Mouse (Mus musculus) cerebellum, adult 9-10 months (tissue): ENCODE data around the gene Zfp362.
A peak's percentile ranks its signal among the peaks of the same experiment; 100 is the strongest.

Source experiments
- DNase-seq: peaks from one replicate; pipeline ENCODE4 v3.0.0; 2022

Gene Zfp362

GRCm38 (mm10) chr4:128796788-128797187 is 9.1 kb downstream of the Zfp362 start:
- DNase-seq, result no peak

DNA sequence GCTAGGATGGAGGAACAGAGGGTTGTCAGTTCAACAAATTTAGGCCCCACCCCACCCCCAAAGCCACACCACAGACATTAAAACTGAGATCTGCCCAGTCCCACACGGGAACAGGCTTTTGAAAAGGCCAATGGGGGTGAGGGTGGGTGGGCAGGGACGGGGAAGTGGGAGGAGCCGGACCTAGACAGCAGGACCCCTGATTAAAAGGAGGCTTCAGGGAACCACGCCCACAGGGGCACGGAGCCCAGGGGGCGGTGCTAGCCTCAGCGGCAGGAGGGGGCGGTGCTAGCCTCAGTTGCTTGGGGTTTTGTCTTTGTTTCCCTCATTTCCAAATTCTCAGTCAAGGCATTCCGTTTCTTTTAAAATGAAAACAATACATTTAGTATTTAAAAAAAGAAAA is 10.2 kb downstream of the Zfp362 start:
- DNase-seq, result no peak

DNA sequence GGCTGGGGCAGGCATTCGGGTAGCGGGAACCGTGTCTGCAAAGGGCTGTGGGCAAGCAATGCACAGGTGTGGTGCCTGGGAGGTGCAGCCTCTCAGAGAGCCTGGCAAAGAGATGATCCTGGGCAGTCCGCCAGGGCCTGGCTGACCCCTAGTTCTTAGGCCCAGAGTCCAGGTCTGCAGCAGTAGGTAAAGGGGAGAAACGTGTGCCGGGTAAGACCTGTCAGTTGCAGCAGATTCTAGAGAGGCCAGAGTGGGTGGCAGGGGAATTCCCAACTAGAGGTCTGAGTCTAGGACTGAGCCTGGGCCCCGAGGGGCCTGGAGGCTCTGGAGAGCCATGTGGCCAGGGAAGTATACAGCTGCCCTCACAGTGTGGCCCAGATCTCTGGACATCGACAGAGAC is 11.6 kb downstream of the Zfp362 start:
- no peak for DNase-seq

DNA sequence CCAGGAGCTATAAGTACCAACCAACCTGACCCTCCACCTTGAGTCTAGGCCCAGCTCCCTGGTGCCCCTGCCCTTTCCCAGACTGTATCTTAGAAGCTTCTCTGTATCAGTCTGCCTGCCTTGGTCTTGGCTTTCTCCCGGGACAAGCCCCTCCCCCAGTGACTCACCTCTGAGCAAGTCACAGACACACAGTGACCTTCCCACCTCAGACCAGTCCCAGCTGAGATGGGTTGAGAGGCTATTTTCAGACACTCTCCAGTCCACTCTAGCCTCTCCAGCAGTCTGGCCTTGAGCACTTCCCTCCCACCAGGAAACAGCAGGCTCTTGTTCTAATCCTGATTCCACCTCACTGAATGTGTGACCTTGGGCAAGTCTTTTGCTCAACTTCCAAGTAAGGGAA is 12.1 kb downstream of the Zfp362 start:
- DNase-seq, result no peak

- no peak for DNase-seq
Observed at GRCm38 (mm10) chr4:128789646-128790045, 16.2 kb downstream of the Zfp362 start.

GRCm38 (mm10) chr4:128788108-128788507 is 17.7 kb downstream of the Zfp362 start:
- DNase-seq, result no peak

DNA sequence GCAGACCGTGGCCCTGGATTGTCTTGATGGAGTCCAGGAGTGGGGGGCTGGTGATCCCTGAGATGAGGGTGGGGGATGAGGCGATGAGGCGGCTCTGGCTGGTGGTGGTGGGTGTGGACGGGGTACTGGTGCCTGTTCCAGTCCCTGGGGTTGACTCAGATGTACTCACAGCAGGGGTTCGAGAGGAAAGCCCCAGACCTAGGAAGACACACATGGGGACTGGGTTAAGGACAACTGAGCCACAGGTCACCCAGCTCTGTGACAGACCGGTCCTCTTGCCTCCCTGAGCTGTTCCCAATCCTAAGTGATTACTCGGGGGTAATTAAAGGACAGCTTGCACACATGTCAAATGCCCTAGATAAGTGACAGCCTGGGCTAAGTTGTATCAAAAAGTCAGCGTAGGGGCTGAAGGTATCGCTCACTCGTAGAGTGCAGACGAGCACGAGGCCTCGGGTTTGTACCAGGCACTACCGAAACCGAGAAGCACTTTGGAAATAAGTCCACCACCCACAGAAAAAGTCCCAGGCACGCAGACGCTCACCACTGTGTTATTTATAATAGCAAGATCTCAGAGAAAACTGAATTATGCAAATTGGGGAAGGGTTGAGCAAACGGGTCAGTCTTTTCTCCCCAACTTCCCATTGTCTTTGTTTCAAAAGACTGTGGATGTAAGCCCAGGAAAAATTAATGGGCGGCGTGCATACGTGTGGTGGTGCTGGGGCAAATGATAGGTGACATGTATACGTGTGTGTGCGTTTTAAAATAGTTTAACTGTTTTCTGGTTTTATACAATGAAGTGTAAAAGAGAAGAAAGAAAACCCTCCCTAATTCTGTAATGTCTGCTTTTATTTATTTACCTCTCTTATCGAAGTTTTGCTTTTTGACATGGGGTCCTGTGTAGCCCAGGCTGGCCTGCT is 18.6 kb downstream of the Zfp362 start:
- DNase-seq, result no peak

DNA sequence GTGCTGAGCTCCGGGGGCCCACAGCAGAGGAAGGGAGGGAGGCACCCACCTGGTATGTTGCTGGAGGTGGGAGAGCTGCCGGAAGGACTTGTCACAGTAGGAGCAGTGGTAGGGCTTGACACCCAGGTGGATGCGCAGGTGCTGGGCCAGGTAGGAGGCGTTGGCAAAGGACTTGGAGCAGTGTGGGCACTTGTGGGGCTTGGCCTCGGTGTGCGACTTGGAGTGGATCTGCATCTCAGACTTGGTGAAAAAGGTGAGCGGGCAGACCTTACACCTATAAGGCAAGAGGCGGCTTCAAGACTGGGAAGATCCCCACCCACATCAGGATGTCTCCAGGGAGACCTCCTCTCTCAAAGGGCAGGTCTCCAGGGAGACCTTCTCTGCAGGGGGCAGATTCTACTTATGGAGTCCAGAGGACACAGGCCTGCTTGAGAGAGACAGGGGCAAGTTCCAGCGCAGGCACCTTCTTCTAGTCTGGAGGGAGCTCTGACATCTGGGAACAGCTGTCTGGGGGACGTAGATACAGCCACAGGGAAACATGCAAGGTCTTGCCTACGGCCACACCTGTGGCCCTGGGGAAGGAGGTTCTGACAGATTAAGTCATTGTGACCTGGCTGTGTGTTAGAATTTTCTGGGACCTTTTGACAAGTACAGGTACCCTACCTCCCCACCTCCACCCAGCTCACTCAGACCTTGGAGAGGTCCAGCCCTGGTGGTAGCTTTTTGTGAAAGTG is 19.8 kb downstream of the Zfp362 start:
- DNase-seq, result no peak

- no peak for DNase-seq
Observed at GRCm38 (mm10) chr4:128784950-128785631, 20.8 kb downstream of the Zfp362 start.

GRCm38 (mm10) chr4:128782645-128783044 is 23.2 kb downstream of the Zfp362 start:
- DNase-seq, result no peak

DNA sequence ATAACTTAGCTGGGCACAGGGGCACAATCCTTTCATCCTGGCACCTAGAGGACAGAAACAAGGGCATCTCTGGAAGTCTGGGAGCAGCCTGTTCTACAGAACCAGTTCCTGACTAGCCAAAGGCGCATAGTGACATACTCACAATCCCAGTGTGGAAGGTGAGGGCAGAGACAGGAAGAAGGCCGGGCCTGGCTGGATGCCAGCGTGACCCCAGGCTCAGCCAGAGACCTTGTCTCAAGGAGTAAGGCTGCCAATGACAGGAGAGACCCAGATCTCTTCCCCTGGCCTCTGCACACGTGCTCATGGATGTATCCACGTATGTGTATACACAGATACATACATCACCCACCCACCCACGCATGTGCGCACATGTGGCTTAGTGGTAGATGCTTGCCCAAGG is 23.8 kb downstream of the Zfp362 start:
- no peak for DNase-seq

- no peak for DNase-seq
Observed at GRCm38 (mm10) chr4:128777593-128777992, 28.3 kb downstream of the Zfp362 start.

GRCm38 (mm10) chr4:128776568-128777289 is 29.1 kb downstream of the Zfp362 start:
- peak; percentile 85 for DNase-seq

DNA sequence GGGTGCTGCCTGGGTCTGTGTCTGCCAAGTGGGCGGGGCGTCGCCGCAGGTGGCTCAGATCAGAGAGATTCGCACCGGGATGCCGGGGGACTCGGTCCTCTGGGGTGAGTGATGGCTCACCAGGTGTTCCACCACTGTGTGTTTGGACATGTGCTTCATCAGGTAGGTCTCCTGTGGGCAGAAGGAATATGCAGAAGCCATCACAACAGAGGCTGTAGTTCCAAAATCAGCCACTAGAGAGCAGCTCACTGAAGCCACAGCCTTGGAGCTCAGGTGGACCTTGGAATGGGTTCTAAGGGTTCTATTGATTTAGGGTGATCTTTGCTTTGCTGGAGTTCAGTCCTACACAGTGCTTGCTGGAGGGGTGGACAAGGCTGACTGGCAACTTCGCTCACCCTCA is 31.4 kb downstream of the Zfp362 start:
- DNase-seq, result peak; percentile 73

DNA sequence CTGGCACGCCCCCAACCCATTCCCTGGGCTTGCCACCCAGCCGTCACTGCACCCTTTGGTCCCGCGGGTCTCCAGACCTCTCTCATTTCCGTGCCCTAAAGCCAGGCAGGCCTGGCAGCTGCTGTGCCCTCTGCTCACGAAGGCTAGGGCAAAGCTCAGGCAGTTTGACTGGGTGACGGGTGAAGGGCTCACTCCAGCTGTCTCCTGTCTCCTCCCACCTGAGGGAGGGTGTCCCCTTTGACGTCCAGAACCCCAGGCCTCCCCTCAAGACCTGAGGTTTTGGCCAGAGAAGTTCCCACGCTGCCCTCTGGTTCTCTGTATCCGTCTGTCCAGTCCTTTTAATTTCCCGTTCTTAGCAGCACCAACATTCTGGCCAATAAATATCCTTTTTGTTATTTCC is 32.0 kb downstream of the Zfp362 start:
- no peak for DNase-seq

DNA sequence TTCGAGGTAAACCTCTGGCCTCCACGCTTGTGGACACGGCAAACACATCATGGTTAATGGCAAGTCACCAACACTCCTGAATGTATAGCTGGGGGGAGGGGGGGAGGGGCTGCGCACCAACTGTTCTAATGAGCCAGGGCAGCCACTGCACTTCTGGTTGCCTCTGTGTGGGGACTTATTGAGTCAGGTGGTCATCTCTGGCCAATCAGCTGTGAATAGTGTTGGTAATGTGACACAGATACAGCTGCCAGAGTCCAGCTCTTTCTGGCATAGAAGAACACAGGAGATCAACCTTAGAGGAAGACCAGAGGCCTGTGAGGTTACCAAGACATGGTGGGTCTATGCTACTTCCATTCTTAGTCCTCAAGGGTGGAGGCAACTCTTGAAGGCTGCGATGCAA is 35.1 kb downstream of the Zfp362 start:
- DNase-seq, result no peak

DNA sequence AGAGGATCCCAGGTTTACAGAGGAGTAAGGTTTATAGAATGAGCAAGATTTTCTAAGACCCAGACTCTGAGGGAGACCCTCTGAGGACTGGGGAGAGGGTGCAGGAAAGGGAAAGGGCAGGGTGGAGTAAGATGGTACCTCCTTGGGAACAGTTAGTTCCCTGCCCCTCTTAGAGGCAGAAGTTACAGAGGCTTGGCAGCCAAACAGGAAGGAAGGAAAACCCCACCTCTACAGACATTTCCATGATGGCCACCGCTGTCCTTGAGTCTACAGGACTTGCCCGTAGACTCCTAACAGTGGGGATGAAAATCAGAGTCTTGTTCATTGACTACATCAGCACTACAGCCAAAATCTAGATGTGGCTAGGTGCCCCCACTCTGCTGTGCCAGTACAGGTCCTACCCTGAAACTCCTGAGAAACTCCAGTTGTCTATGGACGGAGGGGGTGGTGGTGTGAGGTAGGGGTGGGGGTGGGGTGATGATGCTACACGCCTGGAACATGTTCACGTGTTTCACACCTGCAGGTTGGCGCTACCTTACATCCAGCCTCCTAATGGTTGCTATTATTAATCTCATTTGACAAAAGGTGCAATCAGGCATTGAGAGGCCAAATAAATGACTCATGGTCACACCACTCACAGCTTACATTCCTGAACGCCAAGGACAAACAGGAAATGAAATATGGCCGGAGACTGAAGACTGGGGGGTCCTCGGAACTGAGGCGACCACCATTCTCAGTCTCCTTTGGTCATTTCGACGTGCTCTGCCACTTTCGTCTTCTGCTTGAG is 36.1 kb downstream of the Zfp362 start:
- no peak for DNase-seq

GRCm38 (mm10) chr4:128768120-128768519 is 37.7 kb downstream of the Zfp362 start:
- no peak for DNase-seq

- no peak for DNase-seq
Observed at GRCm38 (mm10) chr4:128766929-128767328, 38.9 kb downstream of the Zfp362 start.

GRCm38 (mm10) chr4:128760029-128760428 is 45.8 kb downstream of the Zfp362 start:
- no peak for DNase-seq

GRCm38 (mm10) chr4:128759214-128759613 is 46.6 kb downstream of the Zfp362 start:
- no peak for DNase-seq

DNA sequence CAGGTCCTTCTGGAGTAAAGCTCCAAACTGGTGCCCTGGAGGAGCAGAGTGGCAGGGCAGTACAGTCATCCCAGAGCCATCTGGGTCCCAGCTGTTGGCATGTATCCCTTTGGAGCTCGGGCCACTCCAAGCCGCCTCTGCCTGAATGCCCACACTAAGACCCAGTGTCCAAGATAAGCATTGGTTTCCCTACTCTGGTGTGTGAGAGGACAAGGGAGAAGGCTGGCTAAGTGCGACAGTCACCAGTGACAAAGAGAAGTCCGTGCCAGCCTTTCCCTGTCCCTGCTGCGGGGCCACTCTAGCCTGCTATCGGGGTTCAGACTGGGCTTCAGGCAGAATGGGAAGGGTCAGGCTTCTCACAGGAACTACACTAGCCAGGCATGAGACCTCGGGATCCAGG is 49.9 kb downstream of the Zfp362 start:
- DNase-seq, result no peak
